Mouse (Mus musculus): ENCODE data around the gene Amt. TPM values are rescaled to one million over a fixed set of nuclear protein-coding genes. Genes with fewer than 3 reads are reported as not detected.

Amt gene
- polyA plus RNA-seq, 1 experiment from 2014 or later = 24.4 TPM

Other genes starting within 250 kb of the Amt start
- gene Gmppb, start 247.6 kb upstream of the Amt start, polyA plus RNA-seq (2014; fragmentation: Nextera tagmentation; extraction: Ambion mirVana) = 17.7 and 18.2 TPM in 2 replicates
- gene Amigo3, start 243.7 kb upstream of the Amt start, polyA plus RNA-seq (2014; fragmentation: Nextera tagmentation; extraction: Ambion mirVana) = 2.4 and 2.9 TPM in 2 replicates
- gene Mst1, start 216.4 kb upstream of the Amt start, polyA plus RNA-seq (2014; fragmentation: Nextera tagmentation; extraction: Ambion mirVana) = not detected in 2 replicates
- gene Rnf123, start 213.5 kb upstream of the Amt start, polyA plus RNA-seq (2014; fragmentation: Nextera tagmentation; extraction: Ambion mirVana) = 49.9 and 50.9 TPM in 2 replicates
- gene Apeh, start 202.2 kb upstream of the Amt start, polyA plus RNA-seq (2014; fragmentation: Nextera tagmentation; extraction: Ambion mirVana) = 44.8 and 48.7 TPM in 2 replicates
- gene Bsn, start 106.5 kb upstream of the Amt start, polyA plus RNA-seq (2014; fragmentation: Nextera tagmentation; extraction: Ambion mirVana) = 15.4 and 15.7 TPM in 2 replicates
- 76.7 and 83.0 TPM in 2 replicates for gene Dag1, start 32.9 kb upstream of the Amt start, polyA plus RNA-seq (2014; fragmentation: Nextera tagmentation; extraction: Ambion mirVana)
- gene Nicn1, start 6.4 kb upstream of the Amt start, polyA plus RNA-seq (2014; fragmentation: Nextera tagmentation; extraction: Ambion mirVana) = 136 and 137 TPM in 2 replicates
- 206 and 214 TPM in 2 replicates for gene Rhoa, start 9.3 kb downstream of the Amt start, polyA plus RNA-seq (2014; fragmentation: Nextera tagmentation; extraction: Ambion mirVana)
- 49.5 and 59.9 TPM in 2 replicates for gene Tcta, start 9.3 kb downstream of the Amt start, polyA plus RNA-seq (2014; fragmentation: Nextera tagmentation; extraction: Ambion mirVana)
- 462 and 488 TPM in 2 replicates for gene Gpx1, start 42.0 kb downstream of the Amt start, polyA plus RNA-seq (2014; fragmentation: Nextera tagmentation; extraction: Ambion mirVana)
- 127 TPM in 2 replicates for gene Usp4, start 51.0 kb downstream of the Amt start, polyA plus RNA-seq (2014; fragmentation: Nextera tagmentation; extraction: Ambion mirVana)
- gene 1700102P08Rik, start 96.0 kb downstream of the Amt start, polyA plus RNA-seq (2014; fragmentation: Nextera tagmentation; extraction: Ambion mirVana) = 1.7 and 2.2 TPM in 2 replicates
- 1.6 TPM in 2 replicates for gene Ccdc36, start 131.6 kb downstream of the Amt start, polyA plus RNA-seq (2014; fragmentation: Nextera tagmentation; extraction: Ambion mirVana)
- not detected in 2 replicates for gene BC048562, start 139.6 kb downstream of the Amt start, polyA plus RNA-seq (2014; fragmentation: Nextera tagmentation; extraction: Ambion mirVana)
- gene Ccdc71, start 163.7 kb downstream of the Amt start, polyA plus RNA-seq (2014; fragmentation: Nextera tagmentation; extraction: Ambion mirVana) = 44.9 and 51.4 TPM in 2 replicates
- 52.8 and 57.2 TPM in 2 replicates for gene Klhdc8b, start 164.7 kb downstream of the Amt start, polyA plus RNA-seq (2014; fragmentation: Nextera tagmentation; extraction: Ambion mirVana)
- gene Lamb2, start 182.9 kb downstream of the Amt start, polyA plus RNA-seq (2014; fragmentation: Nextera tagmentation; extraction: Ambion mirVana) = 18.9 and 19.4 TPM in 2 replicates
- 64.9 and 69.7 TPM in 2 replicates for gene Usp19, start 193.7 kb downstream of the Amt start, polyA plus RNA-seq (2014; fragmentation: Nextera tagmentation; extraction: Ambion mirVana)
- gene Qars, start 210.9 kb downstream of the Amt start, polyA plus RNA-seq (2014; fragmentation: Nextera tagmentation; extraction: Ambion mirVana) = 61.6 and 66.6 TPM in 2 replicates
- 119 and 128 TPM in 2 replicates for gene Qrich1, start 220.0 kb downstream of the Amt start, polyA plus RNA-seq (2014; fragmentation: Nextera tagmentation; extraction: Ambion mirVana)